Mouse (Mus musculus): Measurements from ENCODE around the gene Micu1. TPM values are rescaled to one million over a fixed set of nuclear protein-coding genes. Genes with fewer than 3 reads are reported as not detected.
A peak's percentile ranks its signal among the peaks of the same experiment; 100 is the strongest.

Gene Micu1
- total RNA-seq, 4 experiments from 2014 or later, result 94.2 to 120 (median 103) TPM

DNA sequence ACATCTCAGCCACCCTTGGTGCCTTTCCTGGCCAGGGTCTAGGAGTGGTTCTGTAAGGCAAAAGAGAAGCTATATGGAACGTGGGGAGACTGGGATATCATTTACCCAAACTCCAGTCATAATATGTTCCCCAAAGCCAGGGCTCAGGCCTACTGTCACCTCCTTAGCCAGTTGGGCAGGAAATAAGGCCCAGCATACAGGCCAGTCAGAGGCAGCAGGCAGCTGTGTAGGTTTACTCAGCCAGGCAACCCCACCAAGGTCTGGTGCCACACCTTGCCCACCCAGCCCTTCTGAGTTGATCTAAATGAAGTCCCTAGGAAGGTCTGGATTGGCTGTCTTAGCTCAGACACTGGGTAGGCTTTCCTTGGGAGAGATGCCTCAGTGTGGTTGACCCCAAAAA, 199.2 kb downstream of the Micu1 start:
- no peak for DNase-seq (ENCODE audit: low spot score in 2 of 2)

DNA sequence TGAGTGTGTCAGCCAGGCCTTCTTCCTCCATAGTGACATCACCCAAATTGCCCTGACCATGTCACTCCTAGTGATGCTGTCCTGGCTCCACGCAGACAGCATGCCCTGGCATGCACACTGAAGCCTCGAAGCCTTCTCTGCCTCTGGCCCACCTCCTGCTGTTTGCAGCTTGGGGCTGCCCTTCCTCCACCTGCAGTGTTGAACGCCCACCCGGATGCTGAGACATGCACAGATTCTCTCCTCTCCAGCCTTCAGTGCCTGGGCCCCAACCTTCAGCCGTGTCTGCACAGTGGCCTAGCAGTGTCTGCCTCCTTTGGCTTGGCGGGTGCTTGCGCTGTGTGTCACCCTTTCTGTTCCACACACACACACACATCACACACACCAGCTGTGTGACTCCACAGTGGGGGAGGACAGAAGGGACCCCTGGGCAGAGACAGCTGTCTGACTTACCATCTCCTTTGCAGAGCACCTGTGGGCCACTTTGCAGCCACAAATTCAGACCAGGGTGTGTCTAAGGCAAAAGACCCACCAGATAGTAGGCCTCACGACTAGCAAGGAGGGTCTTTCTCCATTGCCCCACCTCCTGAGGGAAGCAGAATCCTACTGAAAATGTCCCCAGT, 199.8 kb downstream of the Micu1 start:
- DNase-seq (ENCODE audit: low spot score in 2 of 2), result no peak

DNA sequence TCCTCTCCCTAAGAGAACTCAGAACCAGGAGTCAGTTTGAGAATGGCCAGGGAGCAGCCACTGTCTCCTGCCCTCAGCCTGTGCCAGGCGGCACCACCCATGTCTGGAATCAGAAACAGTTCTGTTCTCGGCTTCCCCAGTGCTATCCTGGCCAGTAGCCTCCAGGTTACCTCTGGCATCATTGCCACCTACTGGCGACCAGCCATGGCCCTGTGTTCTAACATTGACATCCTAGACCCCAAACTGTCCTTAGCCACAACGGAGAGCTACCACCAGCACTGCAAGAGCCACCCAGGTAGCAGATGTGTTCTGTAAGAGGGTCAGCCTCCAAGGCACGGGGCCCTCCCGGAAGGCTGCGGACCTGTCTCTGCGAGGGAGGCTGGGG, 200.3 kb downstream of the Micu1 start:
- no peak for DNase-seq (ENCODE audit: low spot score in 2 of 2)

DNA sequence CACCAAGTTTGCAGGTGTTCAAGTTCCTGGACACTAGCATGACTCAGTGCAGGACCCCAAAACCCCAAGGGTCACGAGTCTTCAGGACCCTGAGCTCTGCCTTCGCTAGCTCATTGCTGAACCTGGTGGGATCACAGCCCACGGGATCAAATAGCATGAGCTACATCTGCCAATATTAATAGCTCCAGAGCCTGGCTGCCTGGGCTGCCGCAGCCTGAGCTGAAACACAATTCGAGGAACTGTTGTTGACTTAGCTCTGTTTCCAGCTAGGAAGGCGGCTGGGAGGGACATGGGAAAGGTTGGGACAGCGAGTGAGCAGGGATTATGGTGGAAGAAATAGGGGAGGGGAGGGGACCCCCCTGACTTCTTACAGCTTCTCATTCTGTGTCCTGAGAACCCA, 200.9 kb downstream of the Micu1 start:
- no peak for DNase-seq (ENCODE audit: low spot score in 2 of 2)

DNA sequence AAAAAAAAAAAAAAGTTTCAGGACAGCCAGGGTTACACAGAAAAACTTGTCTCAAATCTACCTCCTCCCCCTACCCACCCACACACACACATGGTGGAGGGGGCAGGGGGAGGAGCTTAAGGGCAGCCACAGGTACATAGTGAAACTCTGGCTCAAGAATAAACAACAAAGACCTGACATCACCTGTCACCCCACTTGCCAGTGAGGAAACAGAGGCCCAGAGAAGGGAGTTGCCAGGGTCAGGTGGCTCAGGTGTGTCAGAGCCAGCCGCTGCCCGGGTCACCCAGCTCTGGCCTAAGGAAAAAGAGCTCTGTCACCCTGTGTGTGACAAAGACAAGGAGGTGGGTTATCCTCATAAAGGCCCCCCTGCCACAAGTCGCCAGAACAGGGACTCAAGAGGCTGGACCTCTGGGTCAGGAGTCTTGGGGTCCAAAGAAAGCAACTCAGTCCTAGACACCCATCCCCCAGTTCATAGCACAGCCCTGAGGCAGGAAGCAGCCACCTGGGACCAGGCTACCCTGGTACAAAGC, 204.9 kb downstream of the Micu1 start:
- DNase-seq (ENCODE audit: low spot score in 2 of 2), result no peak

GRCm38 (mm10) chr10:59907695-59908299, 205.5 kb downstream of the Micu1 start:
- DNase-seq (ENCODE audit: low spot score in 2 of 2), result peak in 1 of 2 experiments; percentile 39

- DNase-seq (ENCODE audit: low spot score in 2 of 2), result no peak
These were observed 206.6 kb downstream of the Micu1 start for GRCm38 (mm10) chr10:59908776-59909315.

- no peak for DNase-seq (ENCODE audit: low spot score in 2 of 2)
These were observed 207.1 kb downstream of the Micu1 start for GRCm38 (mm10) chr10:59909357-59909847.

- peak in 1 of 2 experiments; percentile 25 for DNase-seq (ENCODE audit: low spot score in 2 of 2)
These were observed 208.8 kb downstream of the Micu1 start for GRCm38 (mm10) chr10:59911091-59911490.

- DNase-seq (ENCODE audit: low spot score in 2 of 2), result no peak
These were observed 209.4 kb downstream of the Micu1 start for GRCm38 (mm10) chr10:59911561-59912198.

Other genes with a start within 250 kb of the Micu1 start
- not detected for gene Gm10322, start 86.4 kb upstream of the Micu1 start, total RNA-seq (2022)
- gene Mcu, start 85.8 kb upstream of the Micu1 start, total RNA-seq (2022), result 10 to 100 TPM; 35.1 to 39.1 (median 36.4) TPM
- 10 to 100 TPM; 50.8 to 56.3 (median 54.1) TPM for gene Dnajb12, start 177.1 kb downstream of the Micu1 start, total RNA-seq (2022)
- 10 to 100 TPM; 35.6 to 58.9 (median 44.0) TPM for gene Ddit4, start 249.4 kb downstream of the Micu1 start, total RNA-seq (2022)